Mouse (Mus musculus) heart, postnatal 0 days (tissue): ENCODE data around the gene Wbp1l. TPM values are rescaled to one million over a fixed set of nuclear protein-coding genes. Genes with fewer than 3 reads are reported as not detected.

Experiments used
- ATAC-seq: fragments of 200-750 bp; cut with Nextera tagmentation; 2 replicates; pipeline ENCODE4 v1.8.0; 2017; ENCODE audit warnings: low read depth, moderate number of reproducible peaks, moderate library complexity; ENCODE audit not compliant: insufficient read depth
- DNase-seq: peaks from one replicate; pipeline ENCODE4 v3.0.0-alpha.2; 2016; ENCODE audit warnings: low spot score
- H3K27ac ChIP-seq: fragments of 300-500 bp; sonication (generic); 2 replicates; pipeline ENCODE4 v1.5.1; 2014; ENCODE audit warnings: low read depth, mild to moderate bottlenecking
- H3K27me3 ChIP-seq: fragments of 300-500 bp; sonication (generic); 2 replicates; pipeline ENCODE4 v1.6.1; 2014; ENCODE audit warnings: low read length, mixed read lengths; ENCODE audit not compliant: control insufficient read depth, insufficient read depth
- H3K36me3 ChIP-seq: fragments of 300-500 bp; sonication (generic); replicated peaks from 2 replicates; pipeline ENCODE4 v1.6.1; 2014; ENCODE audit warnings: low read length, mixed read lengths; ENCODE audit not compliant: control insufficient read depth, insufficient read depth
- H3K4me1 ChIP-seq: fragments of 300-500 bp; sonication (generic); 2 replicates; pipeline ENCODE4 v1.6.1; 2014; ENCODE audit warnings: antibody characterized with exemption; ENCODE audit not compliant: control insufficient read depth, insufficient read depth
- H3K4me2 ChIP-seq: fragments of 300-500 bp; sonication (generic); 2 replicates; pipeline ENCODE4 v1.6.1; 2014; ENCODE audit warnings: low read depth, mild to moderate bottlenecking, low read length, moderate library complexity
- H3K4me3 ChIP-seq: fragments of 300-500 bp; sonication (generic); 2 replicates; pipeline ENCODE4 v1.5.1; 2014; ENCODE audit warnings: low read depth, low read length
- H3K9ac ChIP-seq: fragments of 300-500 bp; sonication (generic); replicated peaks from 2 replicates; pipeline ENCODE4 v1.6.1; 2014; ENCODE audit warnings: low read depth, low read length, mixed read lengths
- H3K9me3 ChIP-seq: fragments of 300-500 bp; sonication (generic); replicated peaks from 2 replicates; pipeline ENCODE4 v1.6.1; 2016; ENCODE audit warnings: low read length; ENCODE audit not compliant: control insufficient read depth
- CTCF ChIP-seq: IDR thresholded peaks from 2 replicates; pipeline ENCODE4 v1.5.1; 2016; ENCODE audit warnings: antibody characterized with exemption, control low read depth, low read depth
- EP300 ChIP-seq: IDR thresholded peaks from 2 replicates; pipeline ENCODE4 v1.6.1; 2016; ENCODE audit warnings: antibody characterized with exemption, low read depth
- WGBS: fragments of 180-500 bp; shearing (Covaris S2); extraction: QIAGEN DNeasy Blood & Tissue Kit; methylation state at CpG from one replicate; pipeline ENCODE4 v1.1.7; 2014; 5-methylcytosine and 5-hydroxymethylcytosine counted together
- polyA plus RNA-seq: library from polyadenylated mRNA; unstranded; fragments of >200 nt; fragmentation: Nextera tagmentation; extraction: Ambion mirVana; gene quantifications from 2 replicates; pipeline ENCODE4 v1.2.1, GENCODE M21; 2015
- total RNA-seq: library from RNA; depleted of rRNA; stranded (reverse); fragments of >200 nt; gene quantifications from 2 replicates; pipeline ENCODE4 v1.2.3, GENCODE M21; 2014; ENCODE audit warnings: low replicate concordance

Wbp1l gene
- total and polyA plus RNA-seq, 2 experiments from 2014 or later = 36.4 to 89.7 TPM

- TF ChIP-seq EP300 = 0 out of 2 replicates have a peak, but pooled peaks have one; percentile 72
- TF ChIP-seq CTCF = no peak
- Histone ChIP-seq H3K4me1 (peaks cover 82% of the 10 kb centered on the region), H3K27me3 (no peaks in the 10 kb centered on the region), H3K4me2 (peak overlapping the region; percentile 78), H3K27ac (peak overlapping the region; percentile 96), H3K4me3 (peak overlapping the region; percentile 51), H3K9me3 (no peaks in the 10 kb centered on the region), H3K36me3 (no peaks in the 10 kb centered on the region), H3K9ac (peak overlapping the region; percentile 72)
- 9% methylated on average over 19 of the region's 19 CpGs for WGBS
- peak; percentile 81 for ATAC-seq
- peak; percentile 89 for DNase-seq
These were observed 25.2 kb downstream of the Wbp1l start for GRCm38 (mm10) chr19:46623790-46624772.

GRCm38 (mm10) chr19:46625015-46625414 lies 26.1 kb downstream of the Wbp1l start:
- Histone ChIP-seq H3K4me2 (peak overlapping the region; percentile 78), H3K4me3 (peak overlapping the region; percentile 51), H3K36me3 (no peaks in the 10 kb centered on the region), H3K27me3 (no peaks in the 10 kb centered on the region), H3K4me1 (peaks cover 81% of the 10 kb centered on the region), H3K9me3 (no peaks in the 10 kb centered on the region), H3K27ac (peak overlapping the region; percentile 96), H3K9ac (peak overlapping the region; percentile 72; the same call in 1 of the 2 replicates)
- 83% methylated on average over 12 of the region's 12 CpGs for WGBS
- TF ChIP-seq EP300 (no peak), CTCF (no peak)
- ATAC-seq = no peak
- no peak for DNase-seq

GRCm38 (mm10) chr19:46625519-46625918 lies 26.6 kb downstream of the Wbp1l start:
- no peak for ATAC-seq
- 0 out of 2 replicates have a peak overlapping the region, but pooled peaks have one; percentile 96 for H3K27ac ChIP-seq
- 0 out of 2 replicates have a peak overlapping the region, but pooled peaks have one; percentile 78 for H3K4me2 ChIP-seq

GRCm38 (mm10) chr19:46628403-46628802 lies 29.5 kb downstream of the Wbp1l start:
- Histone ChIP-seq H3K9me3 (no peaks in the 10 kb centered on the region), H3K4me2 (peak overlapping the region; percentile 42), H3K27me3 (no peaks in the 10 kb centered on the region), H3K9ac (no peak overlapping the region), H3K27ac (peak overlapping the region; percentile 69), H3K36me3 (no peaks in the 10 kb centered on the region; the same call in 1 of the 2 replicates), H3K4me1 (peaks cover 62% of the 10 kb centered on the region), H3K4me3 (no peak overlapping the region)
- TF ChIP-seq CTCF (no peak), EP300 (no peak)
- 24% methylated on average over 10 of the region's 10 CpGs for WGBS
- DNase-seq = no peak
- no peak for ATAC-seq

More at GRCm38 (mm10) chr19:46625519-46625918, 26.6 kb downstream of the Wbp1l start:
- H3K4me1 ChIP-seq = peaks cover 81% of the 10 kb centered on the region
- WGBS = 57% methylated on average over 10 of the region's 10 CpGs
- no peaks in the 10 kb centered on the region for H3K9me3 ChIP-seq
- no peaks in the 10 kb centered on the region for H3K36me3 ChIP-seq
- H3K27me3 ChIP-seq = no peaks in the 10 kb centered on the region
- H3K9ac ChIP-seq = no peak overlapping the region
- DNase-seq = no peak
- no peak overlapping the region for H3K4me3 ChIP-seq
- TF ChIP-seq CTCF = no peak
- TF ChIP-seq EP300 = no peak

GRCm38 (mm10) chr19:46629807-46630206 lies 30.9 kb downstream of the Wbp1l start:
- ATAC-seq = no peak
- no peaks in the 10 kb centered on the region; the same call in 1 of the 2 replicates for H3K36me3 ChIP-seq
- peaks cover 55% of the 10 kb centered on the region for H3K4me1 ChIP-seq
- H3K27ac ChIP-seq = 0 out of 2 replicates have a peak overlapping the region, but pooled peaks have one; percentile 0
- no peaks in the 10 kb centered on the region for H3K9me3 ChIP-seq
- TF ChIP-seq EP300 = no peak
- no peak for TF ChIP-seq CTCF
- no peaks in the 10 kb centered on the region for H3K27me3 ChIP-seq
- no peak overlapping the region for H3K4me3 ChIP-seq
- no peak overlapping the region for H3K9ac ChIP-seq
- DNase-seq = no peak
- 67% methylated on average over 9 of the region's 9 CpGs for WGBS
- H3K4me2 ChIP-seq = no peak overlapping the region
